Mouse (Mus musculus) MEL (cell line): Measurements from ENCODE around the gene Igf2bp1. TPM values are rescaled to one million over a fixed set of nuclear protein-coding genes. Genes with fewer than 3 reads are reported as not detected.

Experiments
- DNase-seq: peaks from one replicate; pipeline ENCODE4 v3.0.0; 2011; ENCODE audit warnings: low read depth, low spot score
- H3K27ac ChIP-seq: 2 replicates; pipeline ENCODE4 v1.5.1; 2012; ENCODE audit warnings: low read depth, mild to moderate bottlenecking, control low read depth, low read length, moderate library complexity; ENCODE audit not compliant: control insufficient read depth
- H3K27me3 ChIP-seq, 2 experiments: fragments of 150-350 bp in 1 of 2; sonication (generic) in 1 of 2; 2 replicates each; pipeline ENCODE4 v1.6.1; 2012; ENCODE audit warnings: low read length in 2 of 2, mild to moderate bottlenecking in 2 of 2, improper control_type of control experiment in 1 of 2, moderate library complexity in 1 of 2; ENCODE audit not compliant: insufficient read depth in 2 of 2, control insufficient read depth in 1 of 2
- H3K36me3 ChIP-seq, 2 experiments: 2 replicates each; pipeline ENCODE4 v1.6.1; 2012 to 2014; ENCODE audit warnings: low read length in 2 of 2, improper control_type of control experiment in 1 of 2, inconsistent platforms in 1 of 2, mild to moderate bottlenecking in 1 of 2; ENCODE audit not compliant: insufficient read depth in 2 of 2, control insufficient read depth in 1 of 2
- H3K4me1 ChIP-seq, 2 experiments: fragments of 150-350 bp in 1 of 2; sonication (generic) in 1 of 2; 2 replicates each; pipeline ENCODE4 v1.6.1; 2012; ENCODE audit warnings: low read length in 2 of 2, improper control_type of control experiment in 1 of 2, mild to moderate bottlenecking in 1 of 2; ENCODE audit not compliant: insufficient read depth in 2 of 2, control insufficient read depth in 1 of 2
- H3K4me3 ChIP-seq, 2 experiments: fragments of 150-350 bp in 1 of 2; sonication (generic) in 1 of 2; 2 replicates each; pipeline ENCODE4 v1.5.1; 2012; ENCODE audit warnings: low read depth in 2 of 2, low read length in 2 of 2, mild to moderate bottlenecking in 2 of 2, moderate library complexity in 2 of 2, control low read depth in 1 of 2, improper control_type of control experiment in 1 of 2; ENCODE audit not compliant: control insufficient read depth in 1 of 2, insufficient read depth in 1 of 2
- H3K79me2 ChIP-seq: 2 replicates; pipeline ENCODE4 v1.6.1; 2012; ENCODE audit warnings: mild to moderate bottlenecking, low read length, moderate library complexity; ENCODE audit not compliant: control insufficient read depth, poor library complexity, insufficient read depth
- H3K9ac ChIP-seq: 2 replicates; pipeline ENCODE4 v1.6.1; 2012; ENCODE audit warnings: low read depth, mild to moderate bottlenecking, control low read depth, low read length, moderate library complexity; ENCODE audit not compliant: control insufficient read depth, poor library complexity, severe bottlenecking
- H3K9me3 ChIP-seq: fragments of 150-350 bp; sonication (generic); replicated peaks from 2 replicates; pipeline ENCODE4 v1.6.1; 2012; ENCODE audit warnings: mild to moderate bottlenecking, low read length, improper control_type of control experiment, moderate library complexity; ENCODE audit not compliant: insufficient read depth
- BHLHE40 ChIP-seq: IDR thresholded peaks from 2 replicates; pipeline ENCODE4 v1.6.1; 2012; ENCODE audit warnings: low read depth, mild to moderate bottlenecking, inconsistent platforms, low read length, improper control_type of control experiment, borderline replicate concordance
- E2F4 ChIP-seq: IDR thresholded peaks from 2 replicates; pipeline ENCODE4 v1.6.1; 2011; ENCODE audit warnings: low read depth, low read length, improper control_type of control experiment, borderline replicate concordance
- ELF1 ChIP-seq: IDR thresholded peaks from 2 replicates; pipeline ENCODE4 v1.6.1; 2014; ENCODE audit warnings: low read depth, mild to moderate bottlenecking, inconsistent platforms, low read length, improper control_type of control experiment, moderate library complexity
- EP300 ChIP-seq, 2 experiments: IDR thresholded peaks; 2 replicates each; pipeline ENCODE4 v1.6.1; 2011; ENCODE audit warnings: improper control_type of control experiment in 2 of 2, low read length in 2 of 2, low read depth in 1 of 2, mild to moderate bottlenecking in 1 of 2
- GABPA ChIP-seq: IDR thresholded peaks from 2 replicates; pipeline ENCODE4 v1.6.1; 2012; ENCODE audit warnings: low read depth, mild to moderate bottlenecking, inconsistent platforms, low read length, improper control_type of control experiment, moderate library complexity
- JUND ChIP-seq: IDR thresholded peaks from 2 replicates; pipeline ENCODE4 v1.6.1; 2011; ENCODE audit warnings: low read depth, mild to moderate bottlenecking, improper control_type of control experiment, low read length
- MAX ChIP-seq: IDR thresholded peaks from 2 replicates; pipeline ENCODE4 v1.6.1; 2011; ENCODE audit warnings: low read length, improper control_type of control experiment
- MAZ ChIP-seq: IDR thresholded peaks from 2 replicates; pipeline ENCODE4 v1.6.1; 2012; ENCODE audit warnings: low read depth, mild to moderate bottlenecking, inconsistent platforms, low read length, improper control_type of control experiment
- NRF1 ChIP-seq: IDR thresholded peaks from 2 replicates; pipeline ENCODE4 v1.6.1; 2014; ENCODE audit warnings: low read depth, mild to moderate bottlenecking, inconsistent platforms, low read length, improper control_type of control experiment, moderate library complexity; ENCODE audit not compliant: poor library complexity, insufficient read depth, severe bottlenecking
- POLR2AphosphoS2 ChIP-seq: IDR thresholded peaks from 2 replicates; pipeline ENCODE4 v1.6.1; 2011; ENCODE audit warnings: low read length, improper control_type of control experiment
- POLR2AphosphoS5 ChIP-seq: IDR thresholded peaks from 2 replicates; pipeline ENCODE4 v1.6.1; 2012; ENCODE audit warnings: low read depth, borderline replicate concordance, mild to moderate bottlenecking, inconsistent platforms, low read length, moderate library complexity, mixed read lengths
- SMC3 ChIP-seq: IDR thresholded peaks from 2 replicates; pipeline ENCODE4 v1.6.1; 2011; ENCODE audit warnings: low read depth, low read length, improper control_type of control experiment
- TAL1 ChIP-seq: IDR thresholded peaks from 2 replicates; pipeline ENCODE4 v1.6.1; 2012; ENCODE audit warnings: mild to moderate bottlenecking, inconsistent platforms, low read length, moderate library complexity, mixed read lengths
- TBP ChIP-seq: IDR thresholded peaks from 2 replicates; pipeline ENCODE4 v1.8.0; 2011; ENCODE audit warnings: low read depth, low read length, improper control_type of control experiment
- TCF12 ChIP-seq: IDR thresholded peaks from 2 replicates; pipeline ENCODE4 v1.6.1; 2014; ENCODE audit warnings: low read depth, mild to moderate bottlenecking, inconsistent platforms, low read length, improper control_type of control experiment, moderate library complexity
- USF2 ChIP-seq, 2 experiments: IDR thresholded peaks; 2 replicates each; pipeline ENCODE4 v1.6.1; 2011 to 2012; ENCODE audit warnings: improper control_type of control experiment in 2 of 2, low read length in 2 of 2, borderline replicate concordance in 1 of 2, inconsistent platforms in 1 of 2, low read depth in 1 of 2, mild to moderate bottlenecking in 1 of 2; ENCODE audit not compliant: insufficient read depth in 1 of 2
- ZC3H11A ChIP-seq: IDR thresholded peaks from 2 replicates; pipeline ENCODE4 v1.6.1; 2012; ENCODE audit warnings: low read depth, mild to moderate bottlenecking, inconsistent platforms, low read length, improper control_type of control experiment
- ZNF384 ChIP-seq: IDR thresholded peaks from 2 replicates; pipeline ENCODE4 v1.6.1; 2012; ENCODE audit warnings: low read depth, mild to moderate bottlenecking, inconsistent platforms, low read length, improper control_type of control experiment
- polyA plus RNA-seq, 2 experiments: library from polyadenylated mRNA; stranded (reverse) in 1 of 2; unstranded in 1 of 2; fragments of >175 nt in 1 of 2; fragments of >200 nt in 1 of 2; gene quantifications; 2 replicates each; pipeline versions ENCODE4 v1.2.1 to v1.2.4; 2012; ENCODE audit warnings: low replicate concordance in 2 of 2, low read depth in 1 of 2; ENCODE audit not compliant: insufficient read length in 2 of 2, insufficient read depth in 1 of 2, missing spikeins in 1 of 2
- total RNA-seq: library from RNA; depleted of rRNA; stranded (reverse); fragments of 300-350 nt; gene quantifications from 2 replicates; pipeline ENCODE4 v1.2.3, GENCODE M21; 2012

Igf2bp1 gene
- total and polyA plus RNA-seq, 3 experiments, result 0.15 TPM; not detected in 2

DNA sequence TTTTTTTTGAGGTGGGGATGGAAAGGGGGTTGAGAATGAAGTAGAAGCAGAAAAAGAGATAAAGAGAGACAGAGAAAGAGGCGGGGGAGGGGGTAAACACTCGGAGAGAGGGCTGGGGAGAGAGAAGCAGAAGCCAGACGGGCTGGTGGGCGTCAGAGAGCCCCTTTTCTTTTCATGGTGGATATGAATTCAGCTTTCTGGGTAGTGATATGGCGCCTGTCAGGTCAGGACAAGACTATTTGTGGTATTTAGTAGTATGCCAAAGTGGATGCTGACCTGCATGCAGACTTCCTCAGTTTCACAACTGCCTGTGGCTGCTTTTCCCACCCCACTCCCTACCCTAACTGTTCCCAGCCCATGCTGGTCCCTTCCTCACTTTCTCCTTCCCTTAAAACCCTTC is 89.3 kb downstream of the Igf2bp1 start:
- H3K4me1 ChIP-seq, result peaks cover 18 to 28% of the 10 kb centered on the region in 2 experiments; a peak in 3 of 4 replicates
- peaks cover 0 to 10% of the 10 kb centered on the region in 2 experiments; a peak in 2 of 4 replicates for H3K36me3 ChIP-seq
- peak overlapping the region in 1 of 2 experiments; percentile 19; a peak in 1 of 4 replicates for H3K4me3 ChIP-seq
- H3K79me2 ChIP-seq, result no peaks in the 10 kb centered on the region; the same call in 1 of the 2 replicates
- no peaks in the 10 kb centered on the region for H3K9me3 ChIP-seq
- no peak for DNase-seq
- H3K9ac ChIP-seq, result no peak overlapping the region
- H3K27ac ChIP-seq, result no peak overlapping the region
- TF ChIP-seq MAZ (no peak), GABPA (no peak), ELF1 (no peak), MAX (no peak), SMC3 (no peak), TBP (no peak), TCF12 (0 out of 2 replicates have a peak, but pooled peaks have one; percentile 3), JUND (no peak), USF2 (IDR thresholded peaks at IDR 0.05; ENCODE audit: borderline replicate concordance in 1 of 2, insufficient read depth in 1 of 2, low read depth in 1 of 2, low read length in 2 of 2) (no peak)
- H3K27me3 ChIP-seq, result peaks cover 3 to 9% of the 10 kb centered on the region in 2 experiments; a peak in 3 of 4 replicates

DNA sequence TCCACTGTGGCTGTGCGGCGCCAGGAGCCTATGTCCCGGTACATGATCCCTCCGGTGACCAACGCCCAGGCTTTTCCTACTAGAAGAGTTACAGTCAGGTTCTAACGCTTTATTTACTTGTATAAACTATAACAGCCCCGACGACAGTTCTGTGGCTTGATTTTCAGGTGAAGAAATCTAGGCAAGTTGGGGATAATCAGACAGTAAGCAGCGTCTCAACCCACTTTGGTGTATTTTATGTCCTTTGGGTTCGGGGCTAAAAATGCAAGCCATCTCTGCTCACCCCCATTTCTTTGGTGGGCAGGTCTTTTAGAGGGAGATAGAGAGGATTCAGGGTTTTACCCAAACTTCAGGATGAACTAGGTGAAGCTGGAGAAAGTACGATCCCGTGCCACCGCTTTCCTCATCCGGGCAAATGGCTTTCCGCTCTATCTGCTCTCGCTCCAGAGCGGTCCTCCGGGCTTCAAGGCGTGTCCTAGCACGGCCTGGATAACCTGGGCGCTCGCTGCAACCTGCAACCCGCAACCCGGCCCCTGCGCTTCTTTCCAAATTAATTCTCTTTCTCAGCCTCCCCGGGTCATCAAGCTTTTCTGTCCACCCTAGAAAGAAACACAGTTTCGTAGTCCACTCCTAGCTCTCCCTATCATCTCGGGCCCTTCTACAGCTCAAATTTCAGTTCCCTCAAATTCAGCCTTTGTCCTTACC is 90.6 kb downstream of the Igf2bp1 start:
- H3K9ac ChIP-seq, result peak overlapping the region; percentile 81; the same call in 1 of the 2 replicates
- no peak overlapping the region for H3K27ac ChIP-seq
- H3K4me3 ChIP-seq, result peak overlapping the region; percentile 55 to 93; a peak in 2 of 4 replicates
- no peak for DNase-seq
- peaks cover 3 to 9% of the 10 kb centered on the region in 2 experiments; a peak in 3 of 4 replicates for H3K27me3 ChIP-seq
- no peak for TF ChIP-seq POLR2AphosphoS5
- no peak for TF ChIP-seq ZNF384
- no peak for TF ChIP-seq ZC3H11A
- no peak for TF ChIP-seq TBP
- no peak for TF ChIP-seq NRF1
- no peak for TF ChIP-seq BHLHE40
- no peak for TF ChIP-seq MAX
- TF ChIP-seq E2F4, result no peak
- no peak for TF ChIP-seq ELF1
- no peak for TF ChIP-seq POLR2AphosphoS2
- TF ChIP-seq EP300 (IDR thresholded peaks at IDR 0.05; ENCODE audit: low read depth in 1 of 2, low read length in 2 of 2), result no peak
- no peak for TF ChIP-seq TAL1
- H3K79me2 ChIP-seq, result no peaks in the 10 kb centered on the region; the same call in 1 of the 2 replicates
- H3K36me3 ChIP-seq, result peaks cover 0 to 13% of the 10 kb centered on the region in 2 experiments; a peak in 2 of 4 replicates
- peaks cover 22 to 32% of the 10 kb centered on the region in 2 experiments for H3K4me1 ChIP-seq
- H3K9me3 ChIP-seq, result no peaks in the 10 kb centered on the region
